Mouse (Mus musculus) bone marrow, adult 2 months (tissue): ENCODE measurements around the gene Med13l.

Experiments
- CTCF ChIP-seq: fragments of 200-500 bp; IDR thresholded peaks from 2 replicates; pipeline ENCODE4 v1.5.1; 2011; ENCODE audit warnings: low read length, control low read depth; ENCODE audit not compliant: control insufficient read depth, insufficient read depth
- POLR2A ChIP-seq: fragments of 200-500 bp; IDR thresholded peaks from 2 replicates; pipeline ENCODE4 v1.6.1; 2011; ENCODE audit warnings: low read depth, mild to moderate bottlenecking, control low read depth, low read length, borderline replicate concordance; ENCODE audit not compliant: control insufficient read depth

- TF ChIP-seq CTCF (no peak), POLR2A (no peak)
Measured at GRCm38 (mm10) chr5:118754191-118754759, 193.8 kb downstream of the Med13l start.
